Mouse (Mus musculus) hindbrain, embryonic 12.5 days (tissue): ENCODE data around the gene Pou1f1. TPM values are rescaled to one million over a fixed set of nuclear protein-coding genes. Genes with fewer than 3 reads are reported as not detected.

Source experiments
- ATAC-seq: fragments of 200-750 bp; cut with Nextera tagmentation; 2 replicates; pipeline ENCODE4 v1.8.0; 2017; ENCODE audit warnings: moderate TSS enrichment; ENCODE audit not compliant: low FRiP score
- H3K27ac ChIP-seq: fragments of 300-500 bp; sonication (generic); 2 replicates; pipeline ENCODE4 v1.5.1; 2016; ENCODE audit warnings: mild to moderate bottlenecking
- H3K27me3 ChIP-seq: fragments of 300-500 bp; sonication (generic); 2 replicates; pipeline ENCODE4 v1.6.1; 2016; ENCODE audit warnings: mild to moderate bottlenecking
- H3K36me3 ChIP-seq: fragments of 300-500 bp; sonication (generic); 2 replicates; pipeline ENCODE4 v1.6.1; 2016; ENCODE audit warnings: mild to moderate bottlenecking
- H3K4me1 ChIP-seq: fragments of 300-500 bp; sonication (generic); 2 replicates; pipeline ENCODE4 v1.6.1; 2016
- H3K4me2 ChIP-seq: fragments of 300-500 bp; sonication (generic); replicated peaks from 2 replicates; pipeline ENCODE4 v1.6.1; 2016; ENCODE audit warnings: mild to moderate bottlenecking
- H3K4me3 ChIP-seq: fragments of 300-500 bp; sonication (generic); 2 replicates; pipeline ENCODE4 v1.5.1; 2016; ENCODE audit warnings: mild to moderate bottlenecking
- H3K9ac ChIP-seq: fragments of 300-500 bp; sonication (generic); 2 replicates; pipeline ENCODE4 v1.6.1; 2016; ENCODE audit warnings: mild to moderate bottlenecking, moderate library complexity
- H3K9me3 ChIP-seq: fragments of 300-500 bp; sonication (generic); replicated peaks from 2 replicates; pipeline ENCODE4 v1.6.1; 2016; ENCODE audit warnings: mild to moderate bottlenecking
- WGBS: fragments of 180-500 bp; shearing (Covaris S2); methylation state at CpG from one replicate; pipeline ENCODE4 v1.1.7; 2016; 5-methylcytosine and 5-hydroxymethylcytosine counted together
- polyA plus RNA-seq: library from polyadenylated mRNA; unstranded; fragments of >200 nt; fragmentation: Nextera tagmentation; extraction: Ambion mirVana; gene quantifications from 2 replicates; pipeline ENCODE4 v1.2.1, GENCODE M21; 2016

Pou1f1 gene
- polyA plus RNA-seq, 1 experiment from 2014 or later: not detected

- Histone ChIP-seq H3K27me3 (peaks cover 1% of the 10 kb centered on the region; the same call in 1 of the 2 replicates), H3K27ac (no peak overlapping the region), H3K9me3 (no peaks in the 10 kb centered on the region), H3K4me1 (no peaks in the 10 kb centered on the region), H3K9ac (no peak overlapping the region), H3K4me3 (no peak overlapping the region), H3K4me2 (no peak overlapping the region), H3K36me3 (no peaks in the 10 kb centered on the region)
- WGBS: 44% methylated on average over 6 of the region's 6 CpGs
- ATAC-seq: no peak
Measured at GRCm38 (mm10) chr16:65577298-65578029, 57.2 kb downstream of the Pou1f1 start.

Other genes starting within 250 kb of the Pou1f1 start
- 75.5 and 86.1 TPM in 2 replicates for gene Chmp2b, start 42.2 kb downstream of the Pou1f1 start, polyA plus RNA-seq